Mouse (Mus musculus) lung, embryonic 14.5 days (tissue): ENCODE measurements around the gene Nup37. TPM values are rescaled to one million over a fixed set of nuclear protein-coding genes. Genes with fewer than 3 reads are reported as not detected.

Source experiments
- ATAC-seq: fragments of 200-750 bp; cut with Nextera tagmentation; 2 replicates; pipeline ENCODE4 v1.8.0; 2017; ENCODE audit warnings: mild to moderate bottlenecking, moderate TSS enrichment, moderate library complexity; ENCODE audit not compliant: insufficient read depth
- DNase-seq: peaks from one replicate; pipeline ENCODE4 v3.0.0-alpha.2; 2015
- H3K27ac ChIP-seq: fragments of 300-500 bp; sonication (generic); 2 replicates; pipeline ENCODE4 v1.5.1; 2014; ENCODE audit warnings: low read depth, mild to moderate bottlenecking, moderate library complexity
- H3K27me3 ChIP-seq: fragments of 300-500 bp; sonication (generic); 2 replicates; pipeline ENCODE4 v1.6.1; 2014; ENCODE audit warnings: low read length, control low read depth; ENCODE audit not compliant: insufficient read depth
- H3K36me3 ChIP-seq: fragments of 300-500 bp; sonication (generic); 2 replicates; pipeline ENCODE4 v1.6.1; 2014; ENCODE audit warnings: control low read depth; ENCODE audit not compliant: insufficient read depth
- H3K4me1 ChIP-seq: fragments of 300-500 bp; sonication (generic); 2 replicates; pipeline ENCODE4 v1.6.1; 2014; ENCODE audit warnings: antibody characterized with exemption, control low read depth; ENCODE audit not compliant: insufficient read depth
- H3K4me2 ChIP-seq: fragments of 300-500 bp; sonication (generic); 2 replicates; pipeline ENCODE4 v1.6.1; 2014; ENCODE audit warnings: mild to moderate bottlenecking
- H3K4me3 ChIP-seq: fragments of 300-500 bp; sonication (generic); 2 replicates; pipeline ENCODE4 v1.5.1; 2014; ENCODE audit warnings: low read depth, low read length
- H3K9ac ChIP-seq: fragments of 300-500 bp; sonication (generic); 2 replicates; pipeline ENCODE4 v1.6.1; 2014
- H3K9me3 ChIP-seq: fragments of 300-500 bp; sonication (generic); 2 replicates; pipeline ENCODE4 v1.6.1; 2016; ENCODE audit warnings: low read depth, low read length, control low read depth
- CTCF ChIP-seq: IDR thresholded peaks from 2 replicates; pipeline ENCODE4 v1.5.1; 2016; ENCODE audit warnings: antibody characterized with exemption, low read depth
- WGBS: fragments of 180-500 bp; shearing (Covaris S2); extraction: QIAGEN DNeasy Blood & Tissue Kit; methylation state at CpG from one replicate; pipeline ENCODE4 v1.1.7; 2014; 5-methylcytosine and 5-hydroxymethylcytosine counted together
- polyA plus RNA-seq: library from polyadenylated mRNA; unstranded; fragments of >200 nt; fragmentation: Nextera tagmentation; extraction: Ambion mirVana; gene quantifications from 2 replicates; pipeline ENCODE4 v1.2.1, GENCODE M21; 2014

The Nup37 gene
- polyA plus RNA-seq, result 104 and 109 TPM in 2 replicates

- Histone ChIP-seq H3K9me3 (no peaks in the 10 kb centered on the region), H3K27me3 (no peaks in the 10 kb centered on the region), H3K4me1 (peaks cover 8% of the 10 kb centered on the region), H3K27ac (0 out of 2 replicates have a peak within 1 kb of the TSS, but pooled peaks have one; percentile 19), H3K4me3 (peak within 1 kb of the TSS; percentile 75), H3K36me3 (peaks cover 34% of the 10 kb centered on the region), H3K9ac (peak within 1 kb of the TSS; percentile 79), H3K4me2 (peak within 1 kb of the TSS; percentile 78)
- under 1% methylated on average over 53 of the region's 53 CpGs for WGBS
- DNase-seq (peak; percentile 94), ATAC-seq (peak; percentile 99)
- TF ChIP-seq CTCF, result no peak
Observed at GRCm38 (mm10) chr10:88146707-88147477, at the start of gene Nup37, which contains the start of gene Parpbp. Gene Nup37 (plus strand): TSS chr10:88146992. Gene Parpbp (minus strand): TSS chr10:88146941.

GRCm38 (mm10) chr10:88106169-88106568 lies 40.6 kb upstream of the Nup37 start:
- no peaks in the 10 kb centered on the region for H3K9me3 ChIP-seq
- no peak overlapping the region for H3K4me2 ChIP-seq
- no peak overlapping the region for H3K27ac ChIP-seq
- no peak overlapping the region for H3K9ac ChIP-seq
- 74% methylated on average over 2 of the region's 2 CpGs for WGBS
- TF ChIP-seq CTCF, result no peak
- no peaks in the 10 kb centered on the region for H3K4me1 ChIP-seq
- no peaks in the 10 kb centered on the region for H3K27me3 ChIP-seq
- ATAC-seq, result no peak
- no peak overlapping the region for H3K4me3 ChIP-seq
- no peak for DNase-seq
- no peaks in the 10 kb centered on the region for H3K36me3 ChIP-seq

- DNase-seq (peak; percentile 11), ATAC-seq (no peak)
- Histone ChIP-seq H3K9me3 (no peaks in the 10 kb centered on the region), H3K4me3 (no peak overlapping the region), H3K36me3 (peaks cover 6% of the 10 kb centered on the region; the same call in 1 of the 2 replicates), H3K27ac (no peak overlapping the region), H3K9ac (no peak overlapping the region), H3K4me1 (no peaks in the 10 kb centered on the region), H3K27me3 (no peaks in the 10 kb centered on the region), H3K4me2 (no peak overlapping the region)
- 76% methylated on average over 2 of the region's 2 CpGs for WGBS
- TF ChIP-seq CTCF, result no peak
Observed at GRCm38 (mm10) chr10:88113290-88113689, 33.5 kb upstream of the Nup37 start.

GRCm38 (mm10) chr10:88119721-88120120 lies 27.1 kb upstream of the Nup37 start:
- H3K4me2 ChIP-seq, result no peak overlapping the region
- no peaks in the 10 kb centered on the region for H3K9me3 ChIP-seq
- TF ChIP-seq CTCF, result peak; percentile 30
- ATAC-seq (no peak), DNase-seq (peak; percentile 17)
- no peaks in the 10 kb centered on the region for H3K4me1 ChIP-seq
- no peaks in the 10 kb centered on the region for H3K27me3 ChIP-seq
- no peak overlapping the region for H3K27ac ChIP-seq
- H3K4me3 ChIP-seq, result no peak overlapping the region
- H3K36me3 ChIP-seq, result peaks cover 15% of the 10 kb centered on the region
- H3K9ac ChIP-seq, result no peak overlapping the region

GRCm38 (mm10) chr10:88135630-88136029 lies 11.2 kb upstream of the Nup37 start:
- no peaks in the 10 kb centered on the region for H3K27me3 ChIP-seq
- no peak for ATAC-seq
- no peak overlapping the region for H3K27ac ChIP-seq
- 95% methylated on average over 16 of the region's 16 CpGs for WGBS
- no peak overlapping the region for H3K4me3 ChIP-seq
- H3K4me1 ChIP-seq, result no peaks in the 10 kb centered on the region
- peaks cover 24% of the 10 kb centered on the region for H3K36me3 ChIP-seq
- H3K9ac ChIP-seq, result no peak overlapping the region
- no peaks in the 10 kb centered on the region for H3K9me3 ChIP-seq
- no peak for DNase-seq
- no peak overlapping the region for H3K4me2 ChIP-seq
- TF ChIP-seq CTCF, result no peak

GRCm38 (mm10) chr10:88146187-88146586 lies 605 bp upstream of the Nup37 start:
- no peak for DNase-seq
- Histone ChIP-seq H3K4me2 (peak overlapping the region; percentile 78), H3K4me1 (peaks cover 8% of the 10 kb centered on the region), H3K27ac (no peak overlapping the region), H3K27me3 (no peaks in the 10 kb centered on the region), H3K9ac (peak overlapping the region; percentile 79), H3K36me3 (peaks cover 27% of the 10 kb centered on the region), H3K9me3 (no peaks in the 10 kb centered on the region), H3K4me3 (peak overlapping the region; percentile 75)
- ATAC-seq, result no peak
- TF ChIP-seq CTCF, result no peak
- WGBS, result 20% methylated on average over 7 of the region's 7 CpGs

GRCm38 (mm10) chr10:88150381-88150780 lies 3.6 kb downstream of the Nup37 start:
- no peak overlapping the region for H3K27ac ChIP-seq
- 91% methylated on average over 4 of the region's 4 CpGs for WGBS
- H3K9me3 ChIP-seq, result no peaks in the 10 kb centered on the region

More at GRCm38 (mm10) chr10:88150381-88150780, 3.6 kb downstream of the Nup37 start:
- no peak overlapping the region for H3K4me3 ChIP-seq
- no peaks in the 10 kb centered on the region for H3K27me3 ChIP-seq
- peaks cover 8% of the 10 kb centered on the region for H3K4me1 ChIP-seq
- H3K4me2 ChIP-seq, result no peak overlapping the region
- DNase-seq (no peak), ATAC-seq (no peak)
- no peak for TF ChIP-seq CTCF
- H3K36me3 ChIP-seq, result peaks cover 50% of the 10 kb centered on the region
- no peak overlapping the region for H3K9ac ChIP-seq
